Mouse (Mus musculus) stomach, postnatal 0 days (tissue): Measurements from ENCODE around the gene Plxna4. TPM values are rescaled to one million over a fixed set of nuclear protein-coding genes. Genes with fewer than 3 reads are reported as not detected.

Source experiments
- ATAC-seq: fragments of 200-750 bp; cut with Nextera tagmentation; 2 replicates; pipeline ENCODE4 v1.8.0; 2017; ENCODE audit not compliant: low FRiP score, low TSS enrichment
- DNase-seq: peaks from one replicate; pipeline ENCODE4 v3.0.0-alpha.2; 2016; ENCODE audit warnings: low spot score
- H3K27ac ChIP-seq: fragments of 300-500 bp; sonication (generic); replicated peaks from 2 replicates; pipeline ENCODE4 v1.5.1; 2014; ENCODE audit warnings: mild to moderate bottlenecking, control low read depth
- H3K27me3 ChIP-seq: fragments of 300-500 bp; sonication (generic); 2 replicates; pipeline ENCODE4 v1.6.1; 2014; ENCODE audit warnings: low read length; ENCODE audit not compliant: control insufficient read depth, insufficient read depth
- H3K36me3 ChIP-seq: fragments of 300-500 bp; sonication (generic); 2 replicates; pipeline ENCODE4 v1.6.1; 2014; ENCODE audit warnings: low read length, mixed read lengths; ENCODE audit not compliant: control insufficient read depth, insufficient read depth
- H3K4me1 ChIP-seq: fragments of 300-500 bp; sonication (generic); replicated peaks from 2 replicates; pipeline ENCODE4 v1.6.1; 2014; ENCODE audit warnings: antibody characterized with exemption; ENCODE audit not compliant: control insufficient read depth, insufficient read depth
- H3K4me2 ChIP-seq: fragments of 300-500 bp; sonication (generic); replicated peaks from 2 replicates; pipeline ENCODE4 v1.6.1; 2014; ENCODE audit warnings: low read depth, mild to moderate bottlenecking, control low read depth, moderate library complexity
- H3K4me3 ChIP-seq: fragments of 300-500 bp; sonication (generic); 2 replicates; pipeline ENCODE4 v1.5.1; 2014; ENCODE audit warnings: low read depth, low read length, control low read depth
- H3K9ac ChIP-seq: fragments of 300-500 bp; sonication (generic); 2 replicates; pipeline ENCODE4 v1.6.1; 2014; ENCODE audit warnings: mild to moderate bottlenecking, low read length, control low read depth, mixed read lengths
- H3K9me3 ChIP-seq: fragments of 300-500 bp; sonication (generic); 2 replicates; pipeline ENCODE4 v1.6.1; 2016; ENCODE audit warnings: low read length; ENCODE audit not compliant: control insufficient read depth
- CTCF ChIP-seq: IDR thresholded peaks from 2 replicates; pipeline ENCODE4 v1.5.1; 2016; ENCODE audit warnings: antibody characterized with exemption, low read depth, mild to moderate bottlenecking, moderate library complexity
- EP300 ChIP-seq: optimal IDR thresholded peaks from 2 replicates; pipeline ENCODE3; 2016; ENCODE audit warnings: antibody characterized with exemption
- WGBS: fragments of 180-500 bp; shearing (Covaris S2); extraction: QIAGEN DNeasy Blood & Tissue Kit; methylation state at CpG from one replicate; pipeline ENCODE4 v1.1.7; 2014; 5-methylcytosine and 5-hydroxymethylcytosine counted together
- polyA plus RNA-seq: library from polyadenylated mRNA; unstranded; fragments of >200 nt; fragmentation: Nextera tagmentation; extraction: Ambion mirVana; gene quantifications from 2 replicates; pipeline ENCODE4 v1.2.1, GENCODE M21; 2015

Gene Plxna4
- polyA plus RNA-seq, 1 experiment from 2014 or later: 1.1 TPM

- no peaks in the 10 kb centered on the region for H3K27me3 ChIP-seq
- no peaks in the 10 kb centered on the region for H3K36me3 ChIP-seq
- TF ChIP-seq EP300: no peak
- TF ChIP-seq CTCF: no peak
- no peak overlapping the region for H3K4me3 ChIP-seq
- H3K4me2 ChIP-seq: no peak overlapping the region
- WGBS: 89% methylated on average over 4 of the region's 4 CpGs
- no peak for ATAC-seq
- no peak for DNase-seq
- no peak overlapping the region for H3K9ac ChIP-seq
- H3K27ac ChIP-seq: no peak overlapping the region
- H3K9me3 ChIP-seq: no peaks in the 10 kb centered on the region
- H3K4me1 ChIP-seq: no peaks in the 10 kb centered on the region
Observed at GRCm38 (mm10) chr6:32309147-32309546, 278.8 kb downstream of the Plxna4 start.

- no peak for TF ChIP-seq EP300
- TF ChIP-seq CTCF: no peak
- Histone ChIP-seq H3K27me3 (no peaks in the 10 kb centered on the region), H3K4me3 (no peak overlapping the region), H3K4me2 (no peak overlapping the region), H3K4me1 (no peaks in the 10 kb centered on the region), H3K36me3 (no peaks in the 10 kb centered on the region), H3K9me3 (no peaks in the 10 kb centered on the region), H3K27ac (no peak overlapping the region), H3K9ac (no peak overlapping the region)
- 71% methylated on average over 2 of the region's 2 CpGs for WGBS
- ATAC-seq (no peak), DNase-seq (no peak)
Observed at GRCm38 (mm10) chr6:32300611-32301010, 287.4 kb downstream of the Plxna4 start.

- no peaks in the 10 kb centered on the region for H3K36me3 ChIP-seq
- ATAC-seq (no peak), DNase-seq (no peak)
- no peaks in the 10 kb centered on the region for H3K27me3 ChIP-seq
- no peaks in the 10 kb centered on the region for H3K9me3 ChIP-seq
- H3K4me1 ChIP-seq: no peaks in the 10 kb centered on the region
- H3K4me3 ChIP-seq: no peak overlapping the region
- H3K4me2 ChIP-seq: no peak overlapping the region
- H3K9ac ChIP-seq: no peak overlapping the region
- no peak for TF ChIP-seq CTCF
- TF ChIP-seq EP300: no peak
- no peak overlapping the region for H3K27ac ChIP-seq
Observed at GRCm38 (mm10) chr6:32281457-32281856, 306.5 kb downstream of the Plxna4 start.

GRCm38 (mm10) chr6:32280728-32281127, 307.3 kb downstream of the Plxna4 start:
- Histone ChIP-seq H3K27ac (no peak overlapping the region), H3K9ac (no peak overlapping the region), H3K27me3 (no peaks in the 10 kb centered on the region), H3K4me3 (no peak overlapping the region), H3K4me1 (no peaks in the 10 kb centered on the region), H3K36me3 (no peaks in the 10 kb centered on the region), H3K4me2 (no peak overlapping the region), H3K9me3 (no peaks in the 10 kb centered on the region)
- TF ChIP-seq EP300: no peak
- TF ChIP-seq CTCF: no peak
- 56% methylated on average over 2 of the region's 2 CpGs for WGBS
- DNase-seq: peak; percentile 15
- no peak for ATAC-seq

GRCm38 (mm10) chr6:32271463-32271862, 316.5 kb downstream of the Plxna4 start:
- Histone ChIP-seq H3K27me3 (no peaks in the 10 kb centered on the region), H3K36me3 (no peaks in the 10 kb centered on the region), H3K27ac (no peak overlapping the region), H3K4me1 (no peaks in the 10 kb centered on the region), H3K9me3 (no peaks in the 10 kb centered on the region), H3K4me2 (no peak overlapping the region), H3K4me3 (no peak overlapping the region), H3K9ac (no peak overlapping the region)
- no peak for ATAC-seq
- DNase-seq: no peak
- no peak for TF ChIP-seq CTCF
- TF ChIP-seq EP300: no peak
- WGBS: 61% methylated on average over 4 of the region's 4 CpGs

- no peak for TF ChIP-seq EP300
- TF ChIP-seq CTCF: no peak
- no peak overlapping the region for H3K27ac ChIP-seq
- 88% methylated on average over 7 of the region's 7 CpGs for WGBS
- no peaks in the 10 kb centered on the region for H3K4me1 ChIP-seq
- H3K36me3 ChIP-seq: no peaks in the 10 kb centered on the region
- no peaks in the 10 kb centered on the region for H3K9me3 ChIP-seq
- no peak overlapping the region for H3K4me2 ChIP-seq
- no peak overlapping the region for H3K4me3 ChIP-seq
- H3K9ac ChIP-seq: no peak overlapping the region
- ATAC-seq (no peak), DNase-seq (no peak)
- no peaks in the 10 kb centered on the region for H3K27me3 ChIP-seq
Observed at GRCm38 (mm10) chr6:32266085-32266484, 321.9 kb downstream of the Plxna4 start.
